Mouse (Mus musculus): ENCODE measurements around the gene Sema4a.

DNA sequence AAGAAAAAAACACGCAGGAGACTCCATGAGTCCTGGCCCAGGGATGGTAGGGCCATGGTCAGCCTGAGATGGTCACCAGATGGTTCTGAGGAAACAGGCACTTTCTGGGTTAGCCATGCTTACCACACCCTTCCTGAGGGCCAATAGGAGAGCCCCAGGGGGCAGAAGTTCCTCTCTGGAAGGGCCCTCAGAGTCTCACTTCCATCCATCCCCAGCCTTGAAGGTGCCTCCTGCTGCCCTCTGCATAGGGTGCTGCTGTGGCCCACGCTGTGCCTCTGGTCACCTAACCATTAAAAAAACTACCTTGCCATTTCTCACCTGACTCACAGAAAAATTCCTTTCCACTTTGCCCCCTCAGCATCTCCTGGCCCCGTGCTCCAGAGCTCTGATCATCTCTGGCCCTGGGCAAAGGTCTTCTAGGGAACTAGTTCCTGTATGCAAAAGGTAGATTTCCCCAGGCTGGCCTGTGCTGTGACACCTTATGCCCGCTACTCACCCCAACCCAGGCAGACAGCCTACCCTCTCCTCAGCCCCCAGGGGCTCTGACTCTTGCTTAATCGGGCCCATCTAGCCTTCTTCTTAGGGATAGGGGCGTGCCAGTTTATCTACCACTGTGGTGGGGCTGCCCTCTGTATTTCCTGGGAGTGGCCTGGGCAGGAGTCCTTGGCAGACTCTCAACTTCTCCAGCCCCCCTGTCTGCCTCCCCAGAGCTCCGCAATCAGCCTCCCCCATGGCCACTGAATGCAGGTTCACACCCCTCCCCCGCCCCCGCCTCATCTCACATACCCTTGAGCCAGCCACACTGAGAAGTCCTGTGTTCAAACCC is 6.0 kb downstream of the Sema4a start:
- no peak for TF ChIP-seq CTCF (IDR thresholded peaks at IDR 0.05; ENCODE audit: extremely low read depth, insufficient read depth, insufficient read length, insufficient replicate concordance)
- TF ChIP-seq POLR2A (IDR thresholded peaks at IDR 0.05; ENCODE audit: low read depth, low read length) = no peak
